Mouse (Mus musculus) small intestine, adult 2 months (tissue): Measurements from ENCODE around the gene Tspan17. TPM values are rescaled to one million over a fixed set of nuclear protein-coding genes. Genes with fewer than 3 reads are reported as not detected.

Source experiments
- H3K27ac ChIP-seq: fragments of 200-500 bp; 2 replicates; pipeline ENCODE4 v1.5.1; 2012; ENCODE audit warnings: low read depth, low read length, control low read depth, inconsistent platforms; ENCODE audit not compliant: insufficient read depth
- H3K27me3 ChIP-seq: fragments of 200-500 bp; 2 replicates; pipeline ENCODE4 v1.6.1; 2012; ENCODE audit warnings: mild to moderate bottlenecking, moderate library complexity, low read length, inconsistent platforms; ENCODE audit not compliant: control insufficient read depth, insufficient read depth
- H3K36me3 ChIP-seq: fragments of 200-500 bp; 2 replicates; pipeline ENCODE4 v1.6.1; 2012; ENCODE audit warnings: mild to moderate bottlenecking, low read length, control low read depth, inconsistent platforms; ENCODE audit not compliant: control insufficient read depth, insufficient read depth
- H3K4me1 ChIP-seq: fragments of 200-500 bp; 2 replicates; pipeline ENCODE4 v1.6.1; 2012; ENCODE audit warnings: low read length, inconsistent platforms, mixed read lengths; ENCODE audit not compliant: control insufficient read depth, insufficient read depth, insufficient read length
- H3K4me3 ChIP-seq: fragments of 200-500 bp; 2 replicates; pipeline ENCODE4 v1.5.1; 2012; ENCODE audit warnings: low read depth, mild to moderate bottlenecking, control low read depth, inconsistent platforms, low read length, moderate library complexity
- CTCF ChIP-seq: fragments of 200-500 bp; IDR thresholded peaks from 2 replicates; pipeline ENCODE4 v1.5.1; 2012; ENCODE audit warnings: low read depth, mild to moderate bottlenecking, control low read depth, inconsistent platforms, low read length, moderate library complexity, mixed read lengths; ENCODE audit not compliant: insufficient replicate concordance, insufficient read length; ENCODE audit errors: extremely low read depth
- POLR2A ChIP-seq: fragments of 200-500 bp; IDR thresholded peaks from 2 replicates; pipeline ENCODE4 v1.6.1; 2012; ENCODE audit warnings: low read depth, mild to moderate bottlenecking, control low read depth, inconsistent platforms, low read length, moderate library complexity
- WGBS: fragments of 180-500 bp; shearing (Covaris S2); methylation state at CpG from one replicate; pipeline ENCODE4 v1.1.7; 2018; 5-methylcytosine and 5-hydroxymethylcytosine counted together
- polyA plus RNA-seq: library from polyadenylated mRNA; depleted of rRNA; stranded (reverse); fragments of >200 nt; gene quantifications from 2 replicates; pipeline ENCODE4 v1.2.3, GENCODE M21; 2012

Tspan17 gene
- polyA plus RNA-seq, 1 experiment: 16.0 TPM

GRCm38 (mm10) chr13:54789561-54790397 lies 602 bp downstream of the Tspan17 start:
- Histone ChIP-seq H3K27me3 (no peaks in the 10 kb centered on the region), H3K27ac (peak overlapping the region; percentile 25; the same call in 1 of the 2 replicates), H3K4me3 (peak overlapping the region; percentile 69), H3K36me3 (no peaks in the 10 kb centered on the region), H3K4me1 (peaks cover 7% of the 10 kb centered on the region; the same call in 1 of the 2 replicates)
- 2% methylated on average over 38 of the region's 38 CpGs for WGBS
- no peak for TF ChIP-seq POLR2A
- no peak for TF ChIP-seq CTCF

- H3K4me3 ChIP-seq: no peak overlapping the region
- H3K4me1 ChIP-seq: peaks cover 7% of the 10 kb centered on the region; the same call in 1 of the 2 replicates
- H3K27ac ChIP-seq: no peak overlapping the region
- TF ChIP-seq POLR2A: no peak
- TF ChIP-seq CTCF: peak; percentile 19; the same call in 1 of the 2 replicates
- no peaks in the 10 kb centered on the region for H3K27me3 ChIP-seq
- no peaks in the 10 kb centered on the region for H3K36me3 ChIP-seq
- 40% methylated on average over 21 of the region's 21 CpGs for WGBS
Measured at GRCm38 (mm10) chr13:54792259-54793230, 3.4 kb downstream of the Tspan17 start.

- Histone ChIP-seq H3K27me3 (no peaks in the 10 kb centered on the region), H3K4me1 (peaks cover 3% of the 10 kb centered on the region; the same call in 1 of the 2 replicates), H3K4me3 (no peak overlapping the region), H3K36me3 (no peaks in the 10 kb centered on the region), H3K27ac (no peak overlapping the region)
- TF ChIP-seq CTCF (no peak), POLR2A (no peak)
- WGBS: 45% methylated on average over 16 of the region's 16 CpGs
Measured at GRCm38 (mm10) chr13:54794002-54794577, 4.9 kb downstream of the Tspan17 start.

GRCm38 (mm10) chr13:54794843-54795242 lies 5.7 kb downstream of the Tspan17 start:
- Histone ChIP-seq H3K36me3 (no peaks in the 10 kb centered on the region), H3K4me1 (peaks cover 3% of the 10 kb centered on the region; the same call in 1 of the 2 replicates), H3K27me3 (no peaks in the 10 kb centered on the region), H3K4me3 (no peak overlapping the region), H3K27ac (no peak overlapping the region)
- WGBS: 60% methylated on average over 5 of the region's 5 CpGs
- TF ChIP-seq CTCF: no peak
- TF ChIP-seq POLR2A: no peak

GRCm38 (mm10) chr13:54797356-54797755 lies 8.2 kb downstream of the Tspan17 start:
- 45% methylated on average over 4 of the region's 4 CpGs for WGBS
- no peaks in the 10 kb centered on the region for H3K36me3 ChIP-seq
- H3K27me3 ChIP-seq: no peaks in the 10 kb centered on the region
- TF ChIP-seq POLR2A: no peak
- TF ChIP-seq CTCF: peak; percentile 51; the same call in 1 of the 2 replicates
- H3K4me1 ChIP-seq: no peaks in the 10 kb centered on the region
- H3K4me3 ChIP-seq: no peak overlapping the region
- H3K27ac ChIP-seq: no peak overlapping the region

- TF ChIP-seq POLR2A (no peak), CTCF (no peak)
- no peaks in the 10 kb centered on the region for H3K36me3 ChIP-seq
- no peaks in the 10 kb centered on the region for H3K4me1 ChIP-seq
- no peak overlapping the region for H3K4me3 ChIP-seq
- no peak overlapping the region for H3K27ac ChIP-seq
- no peaks in the 10 kb centered on the region for H3K27me3 ChIP-seq
- WGBS: 75% methylated on average over 16 of the region's 16 CpGs
Measured at GRCm38 (mm10) chr13:54797861-54798643, 8.9 kb downstream of the Tspan17 start.
